Mouse (Mus musculus) ES-E14 (cell line): ENCODE data around the gene Krt13.

Experiments
- CHD2 ChIP-seq: IDR thresholded peaks from 2 replicates; pipeline ENCODE4 v1.6.1; 2014; ENCODE audit warnings: mild to moderate bottlenecking, low read depth, low read length, inconsistent platforms
- HCFC1 ChIP-seq: IDR thresholded peaks from 2 replicates; pipeline ENCODE4 v1.6.1; 2012; ENCODE audit warnings: low read length, inconsistent platforms, borderline replicate concordance; ENCODE audit not compliant: insufficient read depth
- MAFK ChIP-seq: IDR thresholded peaks from 2 replicates; pipeline ENCODE4 v1.6.1; 2014; ENCODE audit warnings: mild to moderate bottlenecking, low read depth, low read length, inconsistent platforms; ENCODE audit not compliant: insufficient read depth
- ZC3H11A ChIP-seq: IDR thresholded peaks from 2 replicates; pipeline ENCODE4 v1.6.1; 2012; ENCODE audit warnings: low read depth, mild to moderate bottlenecking, inconsistent platforms, low read length, borderline replicate concordance
- ZNF384 ChIP-seq: IDR thresholded peaks from 2 replicates; pipeline ENCODE4 v1.6.1; 2012; ENCODE audit warnings: low read depth, low read length, inconsistent platforms

DNA sequence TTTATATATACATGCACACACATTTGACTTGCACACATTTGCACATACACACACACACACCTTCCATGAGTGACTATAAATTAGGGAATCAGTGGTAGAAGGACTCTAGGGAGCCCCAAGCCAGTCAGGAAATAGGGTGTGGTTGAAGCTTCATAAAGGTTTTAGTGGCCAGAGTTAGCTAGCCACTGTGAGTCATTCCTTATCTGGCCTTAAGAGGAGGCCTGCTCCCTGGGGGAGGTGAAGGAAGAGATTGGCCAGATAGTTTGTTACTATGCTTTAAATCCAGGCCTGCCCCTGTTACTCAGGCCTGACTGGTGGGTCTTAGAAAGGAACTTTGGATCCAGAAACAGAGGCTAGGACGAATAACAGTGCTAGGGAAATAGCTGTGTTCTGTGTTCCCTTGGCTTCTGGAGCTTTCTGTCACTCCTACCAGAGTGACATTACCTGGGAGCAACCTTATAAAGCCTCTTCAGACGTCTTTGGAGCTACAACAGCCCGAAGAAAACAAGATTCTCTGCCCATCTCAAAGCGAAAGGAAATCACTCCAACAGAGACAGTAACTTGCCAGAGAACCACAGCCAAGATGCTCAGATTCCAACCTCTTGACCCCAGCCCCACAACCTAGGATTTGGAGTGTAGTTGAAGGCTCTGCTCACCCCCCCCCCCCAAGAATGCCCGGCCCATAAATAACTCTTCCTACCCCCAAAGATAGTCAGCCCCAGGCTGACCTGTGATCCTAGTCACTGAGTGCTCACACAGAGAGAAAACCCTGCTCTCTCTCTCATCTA lies 26.4 kb upstream of the Krt13 start:
- TF ChIP-seq MAFK (no peak), ZC3H11A (no peak), CHD2 (no peak), HCFC1 (no peak), ZNF384 (no peak)
